Mouse (Mus musculus): ENCODE results near the gene Lin37. TPM values are rescaled to one million over a fixed set of nuclear protein-coding genes. Genes with fewer than 3 reads are reported as not detected.

The Lin37 gene
- polyA plus RNA-seq (2015; fragmentation: Nextera tagmentation; extraction: Ambion mirVana): 32.7 and 33.1 TPM in 2 replicates

DNA sequence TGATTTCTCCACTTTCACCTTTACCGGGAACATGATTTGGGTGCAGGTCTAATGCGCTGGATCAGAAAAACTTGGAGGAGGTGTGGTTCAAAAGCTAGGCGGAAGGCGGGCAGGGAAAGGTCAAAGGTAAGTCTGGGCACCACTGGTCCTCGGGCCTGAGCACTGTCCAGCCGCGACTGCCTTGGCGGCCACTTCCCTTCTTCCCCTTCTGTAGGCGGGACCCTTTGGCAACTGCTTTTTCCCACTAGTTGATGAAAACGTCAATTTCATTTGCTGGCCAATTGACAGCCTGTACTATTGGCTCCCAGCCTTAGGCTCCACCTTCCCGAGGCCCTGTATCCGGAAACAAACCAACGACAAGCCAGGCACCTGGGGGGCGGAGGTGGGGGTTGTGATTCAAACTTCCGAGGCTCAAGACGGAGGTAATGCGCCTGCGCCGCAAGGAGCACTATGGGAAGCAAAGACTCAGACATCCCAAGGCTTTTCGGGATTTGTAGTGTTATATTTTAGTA, at the start of gene Lin37:
Lin37 (minus strand) TSS at position 396 of the 512 bp plus-strand sequence.
- Histone ChIP-seq H3K9me3 (replicated peaks) (no peaks in the 10 kb centered on the region), H3K9ac (peak within 1 kb of the TSS; percentile 71), H3K36me3 (peaks cover 26% of the 10 kb centered on the region), H3K4me2 (peak within 1 kb of the TSS; percentile 93), H3K27me3 (no peaks in the 10 kb centered on the region), H3K4me1 (replicated peaks) (peaks cover 38% of the 10 kb centered on the region), H3K4me3 (peak within 1 kb of the TSS; percentile 76), H3K27ac (peak within 1 kb of the TSS; percentile 64)
- peak; percentile 80 for ATAC-seq (replicated peaks; ENCODE audit: insufficient number of reproducible peaks, insufficient read depth, low FRiP score, low read depth)
- WGBS: under 1% methylated on average over 20 of the region's 20 CpGs

DNA sequence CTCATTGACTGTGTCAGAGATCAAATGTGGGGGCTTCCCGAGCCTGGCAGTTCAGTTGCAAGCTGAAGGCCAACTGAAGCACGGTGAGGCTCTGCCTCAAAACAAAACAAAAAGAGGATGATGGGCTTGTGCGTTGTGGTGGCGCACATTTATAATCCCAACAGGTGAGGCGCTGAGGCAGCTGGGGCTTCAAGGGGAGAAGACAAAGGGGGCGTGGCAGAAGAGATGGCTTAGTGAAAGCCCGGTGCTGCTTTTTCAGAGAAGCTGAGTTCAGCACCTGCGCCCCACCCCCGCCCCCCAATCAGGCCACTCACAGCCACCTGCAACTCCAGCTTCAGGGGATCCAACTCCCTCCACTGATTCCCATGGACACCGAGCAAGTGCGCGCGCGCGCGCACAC, 48.8 kb upstream of the Lin37 start:
- WGBS: 54% methylated on average over 16 of the region's 16 CpGs
- H3K36me3 ChIP-seq: no peaks in the 10 kb centered on the region
- no peak overlapping the region for H3K27ac ChIP-seq
- H3K9ac ChIP-seq: no peak overlapping the region
- H3K4me2 ChIP-seq: no peak overlapping the region
- no peaks in the 10 kb centered on the region for H3K27me3 ChIP-seq
- no peak overlapping the region for H3K4me3 ChIP-seq
- H3K9me3 ChIP-seq (replicated peaks): no peaks in the 10 kb centered on the region
- peaks cover 10% of the 10 kb centered on the region for H3K4me1 ChIP-seq (replicated peaks)
- no peak for ATAC-seq (replicated peaks; ENCODE audit: insufficient number of reproducible peaks, insufficient read depth, low FRiP score, low read depth)

DNA sequence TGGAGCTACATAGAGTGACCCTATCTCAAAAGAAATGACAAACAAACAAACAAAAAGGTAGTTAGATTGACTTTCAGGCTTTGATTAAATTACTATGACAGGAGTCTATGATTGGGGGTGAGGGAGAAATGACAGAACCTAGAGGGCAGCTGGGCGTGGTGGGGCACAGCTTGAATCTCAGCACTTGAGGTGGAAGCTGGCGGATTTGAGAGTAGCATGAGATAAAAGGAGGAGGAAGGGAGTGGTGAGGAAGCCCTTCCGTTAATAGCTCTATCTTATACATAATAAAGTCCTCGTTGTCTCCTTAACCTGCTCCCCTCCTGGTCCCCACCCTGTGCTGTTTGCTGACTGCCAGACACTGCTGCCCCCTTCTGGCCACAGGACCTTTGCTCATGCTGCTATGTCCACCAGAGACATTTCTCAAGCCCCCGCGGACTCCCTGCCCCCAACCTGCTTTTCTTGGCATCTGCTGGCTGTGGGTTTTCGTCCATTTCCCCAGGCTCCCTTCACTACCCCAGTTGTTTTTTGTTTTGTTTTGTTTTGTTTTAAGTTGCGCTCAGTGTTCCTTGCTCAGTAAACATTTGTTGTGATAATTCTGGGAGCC, 48.2 kb upstream of the Lin37 start:
- peaks cover 10% of the 10 kb centered on the region for H3K4me1 ChIP-seq (replicated peaks)
- H3K4me3 ChIP-seq: no peak overlapping the region
- H3K27me3 ChIP-seq: no peaks in the 10 kb centered on the region
- no peak overlapping the region for H3K27ac ChIP-seq
- no peak for ATAC-seq (replicated peaks; ENCODE audit: insufficient number of reproducible peaks, insufficient read depth, low FRiP score, low read depth)
- 25% methylated on average over 8 of the region's 8 CpGs for WGBS
- H3K9ac ChIP-seq: no peak overlapping the region
- no peaks in the 10 kb centered on the region for H3K36me3 ChIP-seq
- no peak overlapping the region for H3K4me2 ChIP-seq
- no peaks in the 10 kb centered on the region for H3K9me3 ChIP-seq (replicated peaks)

DNA sequence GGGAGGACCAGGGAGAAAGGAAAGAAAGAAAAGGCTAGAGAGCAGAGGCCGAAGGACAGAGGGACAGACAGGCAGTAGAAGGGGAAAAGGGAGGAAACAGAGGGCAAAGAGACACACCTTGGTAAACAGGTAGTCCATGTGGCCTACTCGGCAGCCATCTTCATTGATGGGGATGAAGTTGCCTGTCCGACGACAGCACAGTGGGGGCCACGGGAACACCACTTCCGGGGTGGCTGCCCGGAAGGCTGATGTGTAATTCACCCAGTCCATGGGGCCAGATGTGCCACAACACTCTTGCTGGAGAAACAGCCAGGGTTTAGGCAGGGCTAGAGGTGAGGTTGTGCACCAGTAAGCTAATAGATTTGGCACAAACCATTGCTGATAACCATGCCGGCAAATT, 45.3 kb upstream of the Lin37 start:
- Histone ChIP-seq H3K4me3 (no peak overlapping the region), H3K9ac (no peak overlapping the region), H3K4me2 (no peak overlapping the region), H3K27me3 (no peaks in the 10 kb centered on the region), H3K9me3 (replicated peaks) (no peaks in the 10 kb centered on the region), H3K36me3 (no peaks in the 10 kb centered on the region), H3K27ac (no peak overlapping the region), H3K4me1 (replicated peaks) (peaks cover 10% of the 10 kb centered on the region)
- ATAC-seq (replicated peaks; ENCODE audit: insufficient number of reproducible peaks, insufficient read depth, low FRiP score, low read depth): no peak
- 81% methylated on average over 8 of the region's 8 CpGs for WGBS

DNA sequence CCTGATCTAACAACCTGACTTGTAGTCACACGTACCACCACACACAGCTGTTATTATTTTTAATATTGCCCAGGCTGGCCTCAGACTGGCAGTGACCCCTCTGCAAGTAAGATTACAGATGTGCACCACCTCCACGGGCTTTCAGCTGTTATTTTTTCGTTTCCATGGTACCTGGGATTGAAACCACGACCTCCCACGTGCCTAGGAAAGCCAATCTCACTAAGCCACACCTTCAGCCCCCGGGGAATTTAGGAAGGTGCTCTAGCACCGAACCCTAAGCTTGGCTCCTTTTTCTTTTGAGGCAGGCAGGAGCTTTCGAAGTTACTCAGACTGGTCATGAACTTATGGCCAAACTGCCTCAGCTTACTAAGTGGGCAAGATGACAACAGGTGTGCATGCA, 44.8 kb upstream of the Lin37 start:
- Histone ChIP-seq H3K36me3 (no peaks in the 10 kb centered on the region), H3K27ac (no peak overlapping the region), H3K4me3 (no peak overlapping the region), H3K9me3 (replicated peaks) (no peaks in the 10 kb centered on the region), H3K4me2 (no peak overlapping the region), H3K9ac (no peak overlapping the region), H3K27me3 (no peaks in the 10 kb centered on the region), H3K4me1 (replicated peaks) (peaks cover 10% of the 10 kb centered on the region)
- WGBS: 61% methylated on average over 8 of the region's 8 CpGs
- ATAC-seq (replicated peaks; ENCODE audit: insufficient number of reproducible peaks, insufficient read depth, low FRiP score, low read depth): no peak

DNA sequence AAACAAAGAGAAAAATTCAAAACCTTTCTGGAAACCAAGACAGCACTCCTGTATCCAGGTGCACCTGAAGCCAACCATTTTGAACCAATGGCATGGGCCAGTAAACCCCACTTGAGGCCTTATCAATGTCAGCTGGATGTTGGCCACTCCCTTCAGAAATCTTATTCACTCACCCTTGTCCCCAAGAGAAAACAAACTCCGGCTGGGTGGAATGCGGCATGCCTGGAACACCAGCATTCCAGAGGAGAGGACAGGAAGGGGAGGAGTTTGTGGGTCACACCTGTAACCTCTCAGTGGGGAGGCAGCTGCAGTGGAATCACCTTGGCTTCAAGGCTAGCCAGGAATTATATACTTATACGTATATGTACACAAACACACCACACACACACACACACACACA, 42.9 kb upstream of the Lin37 start:
- H3K27ac ChIP-seq: no peak overlapping the region
- no peak overlapping the region for H3K9ac ChIP-seq
- H3K4me1 ChIP-seq (replicated peaks): peaks cover 10% of the 10 kb centered on the region
- H3K4me2 ChIP-seq: no peak overlapping the region
- H3K36me3 ChIP-seq: no peaks in the 10 kb centered on the region
- ATAC-seq (replicated peaks; ENCODE audit: insufficient number of reproducible peaks, insufficient read depth, low FRiP score, low read depth): no peak
- no peaks in the 10 kb centered on the region for H3K9me3 ChIP-seq (replicated peaks)
- H3K4me3 ChIP-seq: no peak overlapping the region
- no peaks in the 10 kb centered on the region for H3K27me3 ChIP-seq
- 30% methylated on average over 3 of the region's 3 CpGs for WGBS

DNA sequence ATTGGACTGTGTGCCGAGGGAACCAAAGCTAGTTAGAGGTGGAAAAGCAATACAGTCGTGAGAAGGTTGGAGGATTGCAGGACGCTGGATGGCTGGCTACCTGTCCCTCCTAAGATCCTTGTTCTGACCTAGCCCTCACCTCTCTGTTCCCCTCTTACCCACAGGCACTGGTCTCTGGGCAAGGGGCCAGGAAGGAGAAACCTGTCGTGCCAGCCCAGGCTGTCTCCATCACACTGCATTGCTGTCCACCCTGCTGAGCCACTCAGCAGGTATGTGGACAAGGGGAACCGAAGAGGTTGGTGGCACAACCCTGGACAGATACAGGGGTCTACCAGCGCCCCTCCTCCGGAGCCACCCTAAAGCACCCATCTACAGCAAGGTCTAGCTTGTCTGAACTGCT, 41.0 kb upstream of the Lin37 start:
- no peak for ATAC-seq (replicated peaks; ENCODE audit: insufficient number of reproducible peaks, insufficient read depth, low FRiP score, low read depth)
- peaks cover 10% of the 10 kb centered on the region for H3K4me1 ChIP-seq (replicated peaks)
- H3K27ac ChIP-seq: peak overlapping the region; percentile 46
- 61% methylated on average over 7 of the region's 7 CpGs for WGBS
- no peaks in the 10 kb centered on the region for H3K9me3 ChIP-seq (replicated peaks)
- no peaks in the 10 kb centered on the region for H3K27me3 ChIP-seq
- no peak overlapping the region for H3K9ac ChIP-seq
- H3K36me3 ChIP-seq: no peaks in the 10 kb centered on the region
- H3K4me2 ChIP-seq: peak overlapping the region; percentile 37
- no peak overlapping the region for H3K4me3 ChIP-seq

DNA sequence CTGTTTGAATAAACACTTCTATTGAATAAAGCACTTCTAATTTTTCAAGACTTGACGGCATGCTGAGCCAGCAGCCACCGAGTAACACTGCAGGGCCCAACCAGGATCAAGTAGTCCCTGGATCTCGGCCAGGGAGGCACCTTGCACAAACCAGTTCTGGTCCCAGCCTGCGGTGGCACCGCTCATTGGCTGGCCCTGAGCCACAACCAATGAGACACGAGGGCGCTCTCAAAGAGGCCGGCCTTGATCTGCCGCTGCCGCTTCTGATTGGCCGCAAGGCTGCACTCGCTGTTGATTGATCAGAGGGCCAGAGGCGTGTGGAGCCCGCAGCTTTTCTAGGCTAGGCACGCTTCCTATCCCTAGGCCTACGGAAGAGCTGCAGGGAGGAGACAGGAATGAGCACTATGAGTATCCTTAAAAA, 40.3 kb upstream of the Lin37 start:
- Histone ChIP-seq H3K9me3 (replicated peaks) (no peaks in the 10 kb centered on the region), H3K4me2 (peak overlapping the region; percentile 39), H3K36me3 (no peaks in the 10 kb centered on the region), H3K4me3 (0 out of 2 replicates have a peak overlapping the region, but pooled peaks have one; percentile 15), H3K9ac (no peak overlapping the region), H3K27ac (peak overlapping the region; percentile 46), H3K4me1 (replicated peaks) (peaks cover 10% of the 10 kb centered on the region), H3K27me3 (no peaks in the 10 kb centered on the region)
- WGBS: 2% methylated on average over 16 of the region's 16 CpGs
- ATAC-seq (replicated peaks; ENCODE audit: insufficient number of reproducible peaks, insufficient read depth, low FRiP score, low read depth): peak; percentile 92

DNA sequence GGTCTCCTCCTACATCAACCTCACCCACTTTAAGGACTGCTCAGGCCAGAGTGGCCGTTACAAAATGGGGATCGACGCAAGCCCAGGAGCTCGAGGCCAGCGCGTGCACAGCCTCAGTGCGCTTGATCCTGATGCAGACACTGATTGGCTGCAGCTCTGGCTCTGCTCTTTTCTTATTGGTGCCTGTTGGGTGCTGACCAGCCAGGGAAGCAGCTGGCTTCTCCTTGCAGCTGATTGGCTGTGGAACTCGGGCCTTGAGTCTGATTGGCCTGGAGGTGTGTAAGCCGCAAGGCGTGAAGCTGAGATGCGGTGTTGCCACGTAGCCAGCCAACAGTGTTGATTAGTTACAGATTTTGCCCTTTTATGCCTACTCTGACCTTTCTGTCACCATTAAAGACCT, 39.1 kb upstream of the Lin37 start, which contains the start of gene Zbtb32:
Zbtb32 (minus strand) TSS at position 124 of the 400 bp plus-strand sequence.
- Histone ChIP-seq H3K27me3 (0 out of 2 replicates have a peak, but pooled peaks cover 2% of the 10 kb centered on the region), H3K27ac (peak within 1 kb of the TSS; percentile 35; the same call in 1 of the 2 replicates), H3K9ac (no peak within 1 kb of the TSS), H3K4me3 (no peak within 1 kb of the TSS), H3K4me1 (replicated peaks) (peaks cover 10% of the 10 kb centered on the region), H3K9me3 (replicated peaks) (no peaks in the 10 kb centered on the region), H3K36me3 (no peaks in the 10 kb centered on the region), H3K4me2 (peak within 1 kb of the TSS; percentile 39)
- no peak for ATAC-seq (replicated peaks; ENCODE audit: insufficient number of reproducible peaks, insufficient read depth, low FRiP score, low read depth)
- WGBS: 90% methylated on average over 12 of the region's 12 CpGs

DNA sequence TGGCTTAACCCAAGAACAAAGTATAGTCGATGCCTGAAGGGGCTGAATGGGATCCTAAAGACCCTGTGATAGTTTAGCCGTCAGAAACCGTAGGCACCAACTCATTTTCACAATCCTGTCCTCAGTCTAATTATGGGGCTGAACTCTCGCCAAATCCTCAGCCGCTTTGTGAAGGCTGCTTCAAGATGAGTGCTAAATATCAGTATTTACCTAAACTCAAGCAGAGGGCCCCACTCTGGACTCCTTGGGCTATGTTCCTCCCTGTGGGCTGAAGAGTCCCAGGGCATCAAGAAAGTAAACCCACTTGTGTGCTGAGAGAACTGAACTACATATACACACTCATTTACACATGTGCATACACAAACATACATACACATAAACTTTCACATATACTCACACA, 37.2 kb upstream of the Lin37 start:
- H3K4me3 ChIP-seq: no peak overlapping the region
- no peak overlapping the region for H3K4me2 ChIP-seq
- no peak overlapping the region for H3K9ac ChIP-seq
- 0 out of 2 replicates have a peak, but pooled peaks cover 2% of the 10 kb centered on the region for H3K27me3 ChIP-seq
- H3K4me1 ChIP-seq (replicated peaks): peaks cover 10% of the 10 kb centered on the region
- 62% methylated on average over 5 of the region's 5 CpGs for WGBS
- H3K27ac ChIP-seq: no peak overlapping the region
- H3K9me3 ChIP-seq (replicated peaks): no peaks in the 10 kb centered on the region
- no peak for ATAC-seq (replicated peaks; ENCODE audit: insufficient number of reproducible peaks, insufficient read depth, low FRiP score, low read depth)
- no peaks in the 10 kb centered on the region for H3K36me3 ChIP-seq

DNA sequence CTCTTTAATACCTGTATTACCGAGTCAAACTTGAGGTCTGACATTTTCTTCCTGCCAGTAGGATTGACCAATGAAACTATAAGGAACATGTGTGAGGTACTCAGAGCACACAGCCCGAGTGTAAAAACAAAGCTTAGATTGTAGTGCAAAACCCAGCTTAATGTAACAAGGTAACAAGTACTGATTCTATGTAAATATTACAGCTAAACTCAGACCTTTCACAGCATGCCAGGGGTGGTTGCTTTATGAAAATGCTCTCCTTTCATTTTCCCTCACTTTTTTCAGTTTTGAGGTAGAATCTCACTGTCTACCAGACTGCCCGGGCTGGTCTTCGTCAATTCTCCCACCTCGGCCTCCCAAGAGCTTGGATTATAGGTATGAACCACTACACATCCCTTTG, 36.5 kb upstream of the Lin37 start:
- H3K4me1 ChIP-seq (replicated peaks): peaks cover 10% of the 10 kb centered on the region
- WGBS: 73% methylated on average over 5 of the region's 5 CpGs
- no peak overlapping the region for H3K27ac ChIP-seq
- H3K9ac ChIP-seq: no peak overlapping the region
- no peak overlapping the region for H3K4me3 ChIP-seq
- H3K27me3 ChIP-seq: 0 out of 2 replicates have a peak, but pooled peaks cover 2% of the 10 kb centered on the region
- no peaks in the 10 kb centered on the region for H3K9me3 ChIP-seq (replicated peaks)
- ATAC-seq (replicated peaks; ENCODE audit: insufficient number of reproducible peaks, insufficient read depth, low FRiP score, low read depth): no peak
- no peaks in the 10 kb centered on the region for H3K36me3 ChIP-seq
- H3K4me2 ChIP-seq: no peak overlapping the region

DNA sequence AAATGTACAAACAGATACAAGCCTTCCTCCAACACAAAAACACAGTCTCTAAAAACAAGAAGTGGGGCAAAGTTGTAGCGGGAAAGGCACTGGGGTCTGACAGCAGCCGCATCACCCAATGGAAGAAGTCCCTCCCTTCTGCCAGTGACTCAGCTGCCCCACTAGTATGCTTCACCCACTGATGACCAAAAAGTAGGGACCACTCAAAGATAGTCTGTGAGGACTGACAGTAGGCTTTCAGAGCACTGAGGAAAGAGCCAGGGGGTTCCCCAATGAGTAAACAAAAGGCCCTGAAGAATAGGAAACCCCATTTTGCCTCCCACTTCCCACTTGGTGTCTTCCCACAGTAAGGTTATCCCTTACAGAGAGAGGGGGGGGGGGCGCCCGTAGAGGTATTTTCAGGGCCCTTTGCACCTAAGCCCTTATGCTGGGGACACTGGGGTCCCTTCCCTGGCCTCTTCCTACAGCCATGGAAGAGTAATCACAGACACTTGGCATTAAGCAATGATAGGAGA, 34.9 kb upstream of the Lin37 start:
- no peak overlapping the region for H3K27ac ChIP-seq
- H3K4me1 ChIP-seq (replicated peaks): peaks cover 7% of the 10 kb centered on the region
- no peak overlapping the region for H3K4me3 ChIP-seq
- 63% methylated on average over 4 of the region's 4 CpGs for WGBS
- no peak overlapping the region for H3K9ac ChIP-seq
- no peaks in the 10 kb centered on the region for H3K36me3 ChIP-seq
- no peak overlapping the region for H3K4me2 ChIP-seq
- ATAC-seq (replicated peaks; ENCODE audit: insufficient number of reproducible peaks, insufficient read depth, low FRiP score, low read depth): no peak
- no peaks in the 10 kb centered on the region for H3K9me3 ChIP-seq (replicated peaks)
- 0 out of 2 replicates have a peak, but pooled peaks cover 2% of the 10 kb centered on the region for H3K27me3 ChIP-seq
